Mouse (Mus musculus): ENCODE data around the gene Pkd2. TPM values are rescaled to one million over a fixed set of nuclear protein-coding genes. Genes with fewer than 3 reads are reported as not detected.
A peak's percentile ranks its signal among the peaks of the same experiment; 100 is the strongest.
"Not testable (repeated sequence)": the region's sequence is repeated elsewhere in the genome, so short reads cannot be mapped to it uniquely, and the experiment has no call there.

The Pkd2 gene
- polyA plus RNA-seq, 1 experiment, result 38.8 TPM

DNA sequence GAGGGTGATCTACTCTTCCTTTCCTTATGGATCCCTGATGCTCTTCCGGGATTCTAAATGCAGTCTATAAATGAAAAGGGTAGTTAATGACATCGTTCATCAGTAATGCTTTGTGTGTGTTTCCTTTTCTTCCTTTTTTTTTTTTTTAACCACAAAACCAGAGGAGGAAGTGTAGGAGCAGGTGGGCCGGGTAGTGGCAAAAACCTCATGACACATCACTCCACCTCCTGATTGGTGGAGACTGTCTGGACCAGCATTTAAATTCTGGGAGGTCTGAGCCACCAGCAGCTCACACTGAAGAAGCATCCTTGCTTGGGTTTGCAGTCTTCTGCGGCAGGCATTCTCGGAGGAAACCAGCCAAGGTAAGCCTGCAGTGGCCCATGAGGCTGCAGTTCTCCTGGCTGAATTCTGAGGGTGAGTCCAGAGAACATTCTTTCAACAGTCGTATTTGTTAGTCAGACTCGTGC is 24.4 kb upstream of the Pkd2 start, which contains the start of gene Spp1:
Gene Spp1 (plus strand): TSS at position 284 of the 467 bp plus-strand sequence.
- H3K4me3 ChIP-seq (replicated peaks; ENCODE audit: extremely low read depth, low read depth, low read length), result no peak within 1 kb of the TSS
- no peak for TF ChIP-seq CTCF (IDR thresholded peaks at IDR 0.05; ENCODE audit: insufficient read depth, low read length)
- peak; percentile 35; the same call in 1 of the 2 replicates for TF ChIP-seq POLR2A (IDR thresholded peaks at IDR 0.05; ENCODE audit: borderline replicate concordance, extremely low read depth, low read depth, low read length)
- no peak for DNase-seq
- 37% methylated on average over 7 of the region's 7 CpGs for WGBS
- H3K4me1 ChIP-seq (ENCODE audit: control insufficient read depth, insufficient read depth, low read length), result no peaks in the 10 kb centered on the region

DNA sequence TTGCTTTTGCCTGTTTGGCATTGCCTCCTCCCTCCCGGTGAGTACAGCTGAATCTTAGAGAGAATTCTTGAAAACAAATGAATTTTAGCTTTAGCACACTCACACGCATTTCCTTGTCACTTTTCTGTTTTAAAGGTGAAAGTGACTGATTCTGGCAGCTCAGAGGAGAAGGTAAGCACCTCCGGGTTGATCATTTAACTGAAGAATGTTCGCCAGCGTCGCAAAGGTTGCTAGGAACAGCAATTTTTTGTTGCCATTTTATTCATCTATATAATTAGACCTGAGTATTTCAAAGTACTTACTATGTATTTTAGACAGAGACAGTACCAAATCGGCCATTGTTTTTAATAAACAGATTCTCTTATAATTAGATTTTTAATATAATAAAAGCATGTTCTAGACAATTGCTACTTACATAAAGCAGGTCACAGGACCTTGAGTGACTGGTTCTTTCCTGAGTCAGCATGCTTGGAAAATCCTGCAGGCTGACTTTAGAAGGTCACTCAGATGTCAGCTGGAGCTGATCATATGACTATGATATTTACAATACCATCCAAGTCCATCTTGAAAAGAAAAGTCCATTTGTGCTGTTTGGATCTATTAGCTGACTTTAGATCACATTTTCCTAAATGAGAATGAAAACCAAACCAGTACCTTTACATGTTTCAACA is 22.7 kb upstream of the Pkd2 start:
- no peak for DNase-seq
- no peak overlapping the region for H3K4me3 ChIP-seq (replicated peaks; ENCODE audit: extremely low read depth, low read depth, low read length)
- TF ChIP-seq CTCF (IDR thresholded peaks at IDR 0.05; ENCODE audit: insufficient read depth, low read length), result no peak
- no peak for TF ChIP-seq POLR2A (IDR thresholded peaks at IDR 0.05; ENCODE audit: borderline replicate concordance, extremely low read depth, low read depth, low read length)
- no peaks in the 10 kb centered on the region for H3K4me1 ChIP-seq (ENCODE audit: control insufficient read depth, insufficient read depth, low read length)
- 56% methylated on average over 7 of the region's 7 CpGs for WGBS

DNA sequence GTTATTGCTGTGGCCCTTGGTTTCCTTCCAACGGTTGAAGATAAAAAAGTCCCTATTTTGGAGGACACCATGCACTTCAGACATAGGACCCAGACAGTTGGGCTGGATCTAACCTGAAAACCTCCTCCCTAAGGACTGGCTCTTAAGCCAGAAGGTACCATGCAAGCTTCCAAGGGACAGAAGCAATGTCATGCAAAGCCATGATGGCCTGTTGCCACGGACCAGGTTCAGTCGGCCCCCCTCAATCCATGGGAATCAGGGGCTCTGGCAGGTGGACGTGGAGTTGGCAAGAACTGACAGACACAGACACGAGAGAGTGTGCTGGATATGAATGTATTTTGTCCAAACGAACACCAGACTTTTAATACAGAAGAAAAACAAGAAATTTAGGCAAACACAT is 16.9 kb upstream of the Pkd2 start:
- no peak overlapping the region for H3K4me3 ChIP-seq (replicated peaks; ENCODE audit: extremely low read depth, low read depth, low read length)
- no peaks in the 10 kb centered on the region for H3K4me1 ChIP-seq (ENCODE audit: control insufficient read depth, insufficient read depth, low read length)
- no peak for DNase-seq
- TF ChIP-seq POLR2A (IDR thresholded peaks at IDR 0.05; ENCODE audit: borderline replicate concordance, extremely low read depth, low read depth, low read length), result no peak
- no peak for TF ChIP-seq CTCF (IDR thresholded peaks at IDR 0.05; ENCODE audit: insufficient read depth, low read length)
- WGBS, result 76% methylated on average over 6 of the region's 6 CpGs

DNA sequence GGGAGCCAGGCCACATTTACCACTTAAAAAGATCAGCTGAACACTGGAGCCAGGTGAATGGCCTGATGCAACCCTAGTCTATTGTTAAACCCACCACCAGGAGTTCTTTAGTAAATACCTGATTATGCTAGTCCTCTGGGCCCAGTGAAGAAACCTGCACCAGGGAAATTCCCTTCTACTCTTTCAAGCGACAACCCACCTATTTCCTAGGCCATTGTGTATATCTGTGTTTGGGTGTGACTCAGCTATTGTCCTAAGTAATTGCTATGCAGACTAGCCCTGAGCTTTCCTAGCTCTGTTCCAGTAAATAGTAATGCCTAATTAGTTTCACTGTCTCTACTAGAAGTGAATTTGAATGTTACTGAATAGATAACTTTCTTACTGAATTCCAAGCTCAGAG is 16.4 kb upstream of the Pkd2 start:
- Histone ChIP-seq H3K4me3 (replicated peaks; ENCODE audit: extremely low read depth, low read depth, low read length) (no peak overlapping the region), H3K4me1 (ENCODE audit: control insufficient read depth, insufficient read depth, low read length) (no peaks in the 10 kb centered on the region)
- no peak for TF ChIP-seq CTCF (IDR thresholded peaks at IDR 0.05; ENCODE audit: insufficient read depth, low read length)
- no peak for TF ChIP-seq POLR2A (IDR thresholded peaks at IDR 0.05; ENCODE audit: borderline replicate concordance, extremely low read depth, low read depth, low read length)
- no peak for DNase-seq
- WGBS, result 46% methylated on average over 1 of the region's 1 CpGs

DNA sequence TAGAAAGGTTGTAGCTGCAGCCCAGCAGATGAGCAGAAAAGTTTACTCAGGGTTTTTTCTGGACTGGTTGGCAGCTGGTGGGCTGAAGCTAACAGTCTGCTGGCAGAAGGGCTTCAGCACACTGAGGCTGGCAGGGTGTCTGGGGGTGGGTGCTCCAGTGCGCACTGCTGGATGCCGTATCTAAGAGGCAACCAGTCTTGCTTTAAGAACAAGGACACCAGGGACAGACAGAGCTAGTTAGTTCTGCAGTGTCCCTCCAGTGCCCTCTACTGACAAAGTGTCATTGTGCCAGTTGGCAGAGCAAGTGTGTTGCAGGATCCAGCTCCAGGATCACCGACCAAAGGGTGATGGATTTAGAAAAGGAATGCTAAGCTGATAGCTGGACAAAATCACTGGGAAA is 13.1 kb upstream of the Pkd2 start:
- WGBS, result 6% methylated on average over 3 of the region's 3 CpGs
- Histone ChIP-seq H3K4me3 (replicated peaks; ENCODE audit: extremely low read depth, low read depth, low read length) (no peak overlapping the region), H3K4me1 (ENCODE audit: control insufficient read depth, insufficient read depth, low read length) (no peaks in the 10 kb centered on the region)
- no peak for TF ChIP-seq POLR2A (IDR thresholded peaks at IDR 0.05; ENCODE audit: borderline replicate concordance, extremely low read depth, low read depth, low read length)
- peak; percentile 80 for TF ChIP-seq CTCF (IDR thresholded peaks at IDR 0.05; ENCODE audit: insufficient read depth, low read length)
- DNase-seq, result peak; percentile 26

DNA sequence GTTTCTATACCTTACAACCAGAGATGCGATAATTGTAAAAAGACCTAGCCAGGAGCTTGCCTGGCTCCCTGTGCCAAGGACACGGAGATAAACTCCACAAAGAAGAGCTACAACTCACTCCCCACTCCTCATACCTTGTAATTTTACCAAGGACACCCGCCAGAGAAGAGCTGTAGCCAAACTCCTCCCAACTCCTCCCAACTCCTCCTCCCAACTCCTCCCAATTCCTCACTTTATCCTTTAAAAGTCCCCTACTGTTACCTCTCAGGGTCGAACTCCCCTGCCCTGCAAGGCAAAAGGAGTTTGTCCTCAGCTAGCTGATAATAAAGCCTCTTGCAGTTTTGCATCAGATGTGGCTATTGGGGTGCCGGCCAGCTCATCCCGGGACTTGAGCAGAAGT is 10.9 kb upstream of the Pkd2 start:
- H3K4me3 ChIP-seq (replicated peaks; ENCODE audit: extremely low read depth, low read depth, low read length); DNase-seq; H3K4me1 ChIP-seq (ENCODE audit: control insufficient read depth, insufficient read depth, low read length): not testable (repeated sequence)
- 37% methylated on average over 6 of the region's 6 CpGs for WGBS

DNA sequence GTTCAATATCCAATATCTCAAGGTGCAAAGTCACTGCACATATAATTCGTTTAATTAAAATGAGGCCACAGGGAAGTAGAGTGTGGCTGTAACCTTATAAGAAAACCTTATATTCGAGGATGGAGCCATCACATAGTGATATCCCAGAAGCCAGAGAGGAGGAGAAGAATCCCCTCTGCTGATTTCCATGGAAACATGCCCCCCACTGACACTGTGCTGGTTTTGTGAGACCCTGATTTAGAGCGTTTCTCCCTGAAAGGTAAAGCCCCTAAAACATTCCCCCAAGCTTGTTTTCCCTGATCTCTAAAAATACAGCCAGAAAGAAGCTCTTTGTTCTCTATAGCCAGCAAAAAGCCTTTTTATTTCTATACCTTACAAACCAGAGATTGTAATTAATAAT is 9.8 kb upstream of the Pkd2 start:
- TF ChIP-seq CTCF (IDR thresholded peaks at IDR 0.05; ENCODE audit: insufficient read depth, low read length), result no peak
- no peak for TF ChIP-seq POLR2A (IDR thresholded peaks at IDR 0.05; ENCODE audit: borderline replicate concordance, extremely low read depth, low read depth, low read length)
- WGBS, result 63% methylated on average over 3 of the region's 3 CpGs
- Histone ChIP-seq H3K4me3 (replicated peaks; ENCODE audit: extremely low read depth, low read depth, low read length) (no peak overlapping the region), H3K4me1 (ENCODE audit: control insufficient read depth, insufficient read depth, low read length) (no peaks in the 10 kb centered on the region)
- no peak for DNase-seq

DNA sequence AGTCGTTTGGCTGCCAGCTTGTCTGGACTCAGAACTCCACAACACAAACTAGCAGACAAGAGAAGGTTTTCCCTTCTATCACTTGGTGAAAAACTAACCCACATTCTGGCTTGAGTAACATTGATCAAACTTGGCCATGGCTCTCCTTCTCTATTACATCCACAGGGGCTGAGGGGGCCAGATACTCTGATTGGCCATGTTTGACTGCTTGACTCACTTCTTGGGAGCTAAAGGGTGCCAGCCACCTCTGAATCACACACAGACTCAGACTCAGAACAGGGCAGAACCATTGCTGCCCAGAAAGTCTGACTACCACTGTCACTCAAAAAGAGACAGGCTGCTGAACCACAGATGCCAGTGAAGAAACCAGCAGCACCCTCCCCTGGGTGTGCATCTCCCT is 6.2 kb upstream of the Pkd2 start:
- WGBS, result 22% methylated on average over 1 of the region's 1 CpGs
- H3K4me1 ChIP-seq (ENCODE audit: control insufficient read depth, insufficient read depth, low read length), result no peaks in the 10 kb centered on the region
- TF ChIP-seq CTCF (IDR thresholded peaks at IDR 0.05; ENCODE audit: insufficient read depth, low read length), result no peak
- TF ChIP-seq POLR2A (IDR thresholded peaks at IDR 0.05; ENCODE audit: borderline replicate concordance, extremely low read depth, low read depth, low read length), result no peak
- H3K4me3 ChIP-seq (replicated peaks; ENCODE audit: extremely low read depth, low read depth, low read length), result no peak overlapping the region
- DNase-seq, result no peak

DNA sequence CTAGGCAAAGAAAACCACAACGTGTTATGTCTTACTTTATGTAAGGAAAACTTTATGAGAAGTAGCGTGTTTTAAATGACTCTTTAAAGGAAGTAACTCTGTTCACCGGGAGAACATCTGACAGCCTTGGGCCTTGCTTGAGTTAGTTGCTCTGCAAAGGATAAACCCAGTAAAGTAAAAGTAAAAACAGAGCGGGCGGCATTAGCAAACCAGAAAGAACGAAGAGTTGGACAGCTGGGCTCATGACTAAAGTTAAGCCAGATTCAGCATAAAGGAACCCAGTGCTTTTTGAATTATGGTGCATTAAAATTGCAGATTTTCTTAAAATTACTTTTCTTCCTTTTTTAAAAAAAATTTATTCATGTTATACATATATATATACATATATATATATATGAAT is 4.7 kb upstream of the Pkd2 start:
- no peak for TF ChIP-seq CTCF (IDR thresholded peaks at IDR 0.05; ENCODE audit: insufficient read depth, low read length)
- no peak for TF ChIP-seq POLR2A (IDR thresholded peaks at IDR 0.05; ENCODE audit: borderline replicate concordance, extremely low read depth, low read depth, low read length)
- H3K4me3 ChIP-seq (replicated peaks; ENCODE audit: extremely low read depth, low read depth, low read length), result no peak overlapping the region
- DNase-seq, result no peak
- 83% methylated on average over 6 of the region's 6 CpGs for WGBS
- H3K4me1 ChIP-seq (ENCODE audit: control insufficient read depth, insufficient read depth, low read length), result no peaks in the 10 kb centered on the region

DNA sequence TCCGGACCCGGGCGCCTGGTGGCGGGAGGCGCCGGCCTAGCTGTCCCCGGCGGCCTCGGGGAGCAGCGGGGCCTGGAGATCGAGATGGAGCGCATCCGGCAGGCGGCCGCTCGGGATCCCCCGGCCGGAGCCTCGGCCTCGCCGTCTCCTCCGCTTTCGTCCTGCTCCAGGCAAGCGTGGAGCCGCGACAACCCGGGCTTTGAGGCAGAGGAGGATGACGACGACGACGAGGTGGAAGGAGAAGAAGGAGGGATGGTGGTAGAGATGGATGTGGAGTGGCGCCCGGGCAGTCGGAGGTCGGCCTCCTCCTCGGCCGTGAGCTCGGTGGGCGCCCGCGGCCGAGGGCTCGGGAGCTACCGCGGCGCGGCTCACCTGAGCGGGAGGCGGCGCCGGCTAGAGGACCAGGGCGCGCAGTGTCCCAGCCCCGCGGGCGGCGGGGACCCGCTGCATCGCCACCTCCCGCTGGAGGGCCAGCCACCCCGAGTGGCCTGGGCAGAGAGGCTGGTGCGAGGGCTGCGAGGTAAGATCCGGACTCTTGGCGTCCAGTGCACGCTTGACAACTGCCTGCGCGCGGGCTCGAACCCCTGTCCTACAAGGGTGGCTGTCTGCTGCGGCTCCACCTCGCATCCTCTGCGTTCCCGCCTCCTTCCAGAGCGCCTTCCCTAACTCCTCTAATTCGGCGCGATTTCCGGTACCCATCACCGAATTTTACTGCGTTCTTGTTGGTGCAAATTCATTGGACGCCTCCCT is 631 bp downstream of the Pkd2 start:
- Histone ChIP-seq H3K4me3 (replicated peaks; ENCODE audit: extremely low read depth, low read depth, low read length) (peak overlapping the region; percentile 99), H3K4me1 (ENCODE audit: control insufficient read depth, insufficient read depth, low read length) (peaks cover 3% of the 10 kb centered on the region; the same call in 1 of the 2 replicates)
- peak; percentile 52 for DNase-seq
- TF ChIP-seq CTCF (IDR thresholded peaks at IDR 0.05; ENCODE audit: insufficient read depth, low read length), result no peak
- WGBS, result under 1% methylated on average over 81 of the region's 82 CpGs
